Mouse (Mus musculus) brain, embryonic 14.5 days (tissue): ENCODE results near the gene Pigv.

ENCODE experiments used
- CTCF ChIP-seq: fragments of 200-500 bp; IDR thresholded peaks from 2 replicates; pipeline ENCODE4 v1.5.1; 2012; ENCODE audit warnings: inconsistent platforms, mild to moderate bottlenecking, moderate library complexity, borderline replicate concordance; ENCODE audit not compliant: insufficient read depth, insufficient read length; ENCODE audit errors: extremely low read depth
- POLR2A ChIP-seq: fragments of 200-500 bp; IDR thresholded peaks from 2 replicates; pipeline ENCODE4 v1.6.1; 2012; ENCODE audit warnings: mild to moderate bottlenecking, inconsistent platforms, borderline replicate concordance; ENCODE audit not compliant: poor library complexity, insufficient read depth, insufficient read length, severe bottlenecking; ENCODE audit errors: extremely low read depth

- TF ChIP-seq CTCF (peak; percentile 76), POLR2A (peak; percentile 59; the same call in 1 of the 2 replicates)
These were observed 39.0 kb downstream of the Pigv start for GRCm38 (mm10) chr4:133633332-133634042.
